ENCODE assay signal across 7 mouse cellular contexts in the genomic region with DNA sequence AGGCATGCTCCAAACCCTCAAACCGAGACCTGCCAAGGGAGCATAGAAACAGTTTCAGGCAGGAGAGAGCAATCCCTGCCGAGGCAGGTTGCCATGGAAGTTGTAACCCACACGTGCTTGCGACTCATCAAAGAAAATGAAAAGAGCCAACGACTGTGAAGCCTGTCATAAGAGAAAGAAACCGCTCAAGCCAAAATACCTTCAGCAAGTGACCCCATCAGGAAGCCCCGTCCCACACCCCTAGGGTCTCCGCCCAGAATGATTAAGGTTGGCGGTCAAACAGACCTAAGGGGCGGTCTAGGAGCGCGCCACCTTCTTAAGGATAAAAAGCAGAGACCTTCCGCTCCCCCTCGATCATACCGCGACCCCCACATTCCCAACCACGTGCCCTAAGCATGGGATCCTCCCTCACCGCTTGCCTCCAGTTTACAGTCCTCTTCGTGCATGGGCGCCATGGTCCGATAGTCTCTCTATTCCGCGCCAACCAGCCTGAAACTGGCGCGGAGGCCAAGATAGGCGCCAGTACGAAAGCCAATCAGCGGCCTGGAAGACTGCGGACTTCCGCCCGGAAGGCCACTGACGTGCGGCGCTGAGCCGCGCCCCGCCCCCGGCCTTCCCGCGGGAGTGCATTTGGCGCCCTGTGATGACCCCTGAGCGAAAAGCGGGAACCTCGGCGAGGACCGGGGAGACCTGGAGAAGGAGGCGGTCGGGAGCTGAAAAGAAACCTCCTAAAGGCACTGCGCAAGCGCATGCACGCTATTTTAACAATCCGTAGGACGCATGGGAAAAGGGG. TPM values are rescaled to one million over a fixed set of nuclear protein-coding genes. Genes with fewer than 3 reads are reported as not detected.
DNase-seq lines count a peak whose midpoint lies in the region; ATAC-seq lines count a peak whose summit lies in the region.

A gene (minus strand): TSS at position 499 of the 793 bp plus-strand sequence.

- WGBS in limb, embryonic 10.5 days = 14% methylated on average over 53 of the region's 53 CpGs
- 29% methylated on average over 53 of the region's 53 CpGs for WGBS in midbrain, embryonic 13.5 days

- H3K4me2 ChIP-seq in midbrain, embryonic 13.5 days (replicated peaks) = peak within 1 kb of the TSS; percentile 60

- peaks cover 10% of the 10 kb centered on the region for H3K27me3 ChIP-seq in limb, embryonic 10.5 days (ENCODE audit: low read depth, poor library complexity, severe bottlenecking)
- H3K27me3 ChIP-seq in midbrain, embryonic 13.5 days = 0 out of 2 replicates have a peak, but pooled peaks cover 3% of the 10 kb centered on the region

- peak within 1 kb of the TSS; percentile 57 for H3K4me3 ChIP-seq in limb, embryonic 10.5 days
- peak within 1 kb of the TSS; percentile 54 for H3K4me3 ChIP-seq in midbrain, embryonic 13.5 days (replicated peaks)

- ATAC-seq in granulocyte monocyte progenitor cell, adult 5-6 weeks (replicated peaks; ENCODE audit: poor library complexity, severe bottlenecking) = peak; percentile 99
- ATAC-seq in midbrain, embryonic 13.5 days = peak; percentile 99

- no peaks in the 10 kb centered on the region for H3K36me3 ChIP-seq in limb, embryonic 10.5 days
- H3K36me3 ChIP-seq in midbrain, embryonic 13.5 days = no peaks in the 10 kb centered on the region

- DNase-seq in adrenal gland, adult 8-10 months = peak; percentile 84
- peak; percentile 87 for DNase-seq in embryo, embryonic 9.5 days (ENCODE audit: extremely low spot score)
- peak; percentile 87 for DNase-seq in kidney, adult 11 months
- peak; percentile 84 for DNase-seq in limb, embryonic 10.5 days (ENCODE audit: low spot score)
- DNase-seq in spleen, adult 12 weeks (ENCODE audit: low spot score) = peak; percentile 65

- H3K27ac ChIP-seq in limb, embryonic 10.5 days = peak within 1 kb of the TSS; percentile 86
- H3K27ac ChIP-seq in midbrain, embryonic 13.5 days = no peak within 1 kb of the TSS

- H3K9ac ChIP-seq in midbrain, embryonic 13.5 days (replicated peaks) = peak within 1 kb of the TSS; percentile 55

- no peaks in the 10 kb centered on the region for H3K9me3 ChIP-seq in limb, embryonic 10.5 days (replicated peaks)
- H3K9me3 ChIP-seq in midbrain, embryonic 13.5 days = no peaks in the 10 kb centered on the region

- no peaks in the 10 kb centered on the region for H3K4me1 ChIP-seq in limb, embryonic 10.5 days
- H3K4me1 ChIP-seq in midbrain, embryonic 13.5 days (replicated peaks) = peaks cover 7% of the 10 kb centered on the region

RNA-seq across cellular contexts. Expression of the gene that starts here (rescaled TPM):
- total RNA-seq in adrenal gland, adult 8-10 months (2022) = 10 to 100 TPM in 1 of 4 experiments, 1 to 10 TPM in 3; 6.5 to 10.1 (median 9.2) TPM
- total RNA-seq in granulocyte monocyte progenitor cell, adult 5-6 weeks (2014; fragmentation: Nextera tagmentation) = 57.5 and 61.6 TPM in 2 replicates
- 128 and 151 TPM in 2 replicates for total RNA-seq in granulocyte monocyte progenitor cell, adult 5-6 weeks (2017)
- polyA plus RNA-seq in limb, embryonic 10.5 days (2016; fragmentation: Nextera tagmentation; extraction: Ambion mirVana) = 33.3 and 41.2 TPM in 2 replicates
- polyA plus RNA-seq in midbrain, embryonic 13.5 days (2015; fragmentation: Nextera tagmentation; extraction: Ambion mirVana) = 8.3 and 8.4 TPM in 2 replicates

Comparison
In these comparisons a context has a peak if more than half of its experiments do, and no peak if none do; other contexts are left out.
1. RNA of the gene that starts here (total RNA-seq): 57.5 to 151 TPM in granulocyte monocyte progenitor cell, adult 5-6 weeks; 6.5 to 10.1 TPM in adrenal gland, adult 8-10 months; every median in the first group is over 4 times any median in the second.
2. Peak in every context shown above with its lines, with median percentiles within 50 percentile points of each other: DNase-seq.